Mouse (Mus musculus): ENCODE measurements at regions not wholly inside any gene's neighbourhood (a gene's known extent, or its start where the extent isn't known, plus 50 kb on each side); places are given as distances from the start of the nearest gene placed in this dataset.
A peak's percentile ranks its signal among the peaks of the same experiment; 100 is the strongest.
"Not testable (repeated sequence)": the region's sequence is repeated elsewhere in the genome, so short reads cannot be mapped to it uniquely, and the experiment has no call there.

- DNase-seq (ENCODE audit: extremely low spot score in 1 of 2, low spot score in 1 of 2) = no peak
Measured at GRCm38 (mm10) chrX:159066212-159066611, 143.9 kb upstream of the Rps6ka3 start.

- DNase-seq (ENCODE audit: extremely low spot score in 1 of 2, low spot score in 1 of 2) = no peak
Measured at GRCm38 (mm10) chrX:159072647-159073046, 137.5 kb upstream of the Rps6ka3 start.

DNA sequence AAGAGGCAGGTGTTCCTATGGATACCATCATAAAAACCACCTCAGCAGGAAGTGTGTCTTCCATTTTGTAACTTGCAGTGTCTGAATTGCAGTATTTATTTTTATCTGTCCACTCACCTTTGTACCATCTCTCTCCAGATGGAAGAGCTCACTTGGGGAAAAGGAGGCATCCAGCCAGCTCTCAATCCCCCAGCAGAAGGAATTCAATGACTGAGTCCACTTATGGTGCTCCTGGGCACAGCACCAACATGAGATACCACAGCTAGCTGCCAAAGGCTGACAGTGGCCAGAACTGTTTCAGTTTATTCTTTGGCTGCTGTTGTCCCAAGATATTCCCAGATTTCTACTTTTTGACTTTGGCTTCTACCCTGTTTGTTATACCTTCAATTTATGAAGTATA lies 136.6 kb upstream of the Rps6ka3 start:
- DNase-seq (ENCODE audit: extremely low spot score in 1 of 2, low spot score in 1 of 2) = no peak

- DNase-seq (ENCODE audit: extremely low spot score in 1 of 2, low spot score in 1 of 2) = no peak
Measured at GRCm38 (mm10) chrX:159080508-159080907, 129.6 kb upstream of the Rps6ka3 start.

DNA sequence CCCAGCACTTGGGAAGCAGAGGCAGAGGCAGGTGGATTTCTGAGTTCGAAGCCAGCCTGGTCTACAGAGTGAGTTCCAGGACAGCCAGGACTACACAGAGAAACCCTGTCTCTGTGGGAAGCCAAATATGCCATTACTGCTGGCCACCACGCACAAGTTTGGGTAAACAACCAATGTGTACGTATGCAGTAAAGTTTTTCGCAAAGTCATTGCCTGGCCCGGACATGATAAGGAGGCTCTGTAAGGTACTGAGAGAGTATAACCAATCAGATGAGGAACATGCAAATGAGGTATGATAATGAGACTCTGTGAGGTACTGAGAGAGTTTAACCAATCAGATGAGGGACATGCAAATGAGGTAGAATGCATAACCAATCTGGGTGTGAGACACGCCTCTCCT lies 99.5 kb upstream of the Rps6ka3 start:
- not testable (repeated sequence) for DNase-seq (ENCODE audit: extremely low spot score in 1 of 2, low spot score in 1 of 2)

DNA sequence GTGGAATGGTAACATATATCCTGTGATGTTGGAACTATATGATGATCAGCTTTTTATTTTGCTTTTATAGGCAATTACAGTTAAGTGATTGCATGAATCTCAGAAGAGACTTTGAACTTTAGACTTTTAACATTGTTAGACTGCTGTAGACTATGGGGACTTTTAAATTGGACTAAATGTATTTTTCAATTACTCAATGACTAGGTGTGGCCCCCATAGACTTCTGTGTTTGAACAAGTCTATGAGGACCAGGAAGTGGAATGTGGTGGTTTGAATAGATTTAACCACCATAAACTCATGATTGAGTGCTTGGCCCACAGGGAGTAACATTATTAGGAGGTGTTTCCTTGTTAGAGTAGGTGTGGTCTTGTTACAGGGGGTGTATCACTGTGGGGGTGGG lies 93.9 kb upstream of the Rps6ka3 start:
- no peak for DNase-seq (ENCODE audit: extremely low spot score in 1 of 2, low spot score in 1 of 2)

- DNase-seq (ENCODE audit: extremely low spot score in 1 of 2, low spot score in 1 of 2) = no peak
Measured at GRCm38 (mm10) chrX:159140554-159140953, 69.6 kb upstream of the Rps6ka3 start.

DNA sequence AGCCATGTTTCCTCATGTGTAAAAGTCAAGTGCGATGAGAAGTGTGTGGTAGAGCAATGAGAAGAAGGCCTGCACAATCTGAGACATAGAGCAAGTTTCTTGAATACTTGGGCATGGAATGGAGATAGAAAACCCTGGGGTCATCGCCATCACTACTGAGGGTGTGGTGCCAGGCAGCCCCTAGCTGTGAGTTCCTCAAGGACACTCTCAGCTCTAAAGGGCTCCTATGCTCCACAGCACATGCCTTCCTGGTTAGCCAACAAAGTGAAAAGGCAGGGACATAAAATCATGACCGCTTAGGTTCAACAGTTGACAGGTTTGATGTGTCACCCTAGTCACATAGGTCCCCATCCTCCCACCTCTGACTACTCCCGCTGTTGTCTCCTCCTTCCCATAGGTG lies 66.8 kb upstream of the Rps6ka3 start:
- DNase-seq (ENCODE audit: extremely low spot score in 1 of 2, low spot score in 1 of 2) = no peak

DNA sequence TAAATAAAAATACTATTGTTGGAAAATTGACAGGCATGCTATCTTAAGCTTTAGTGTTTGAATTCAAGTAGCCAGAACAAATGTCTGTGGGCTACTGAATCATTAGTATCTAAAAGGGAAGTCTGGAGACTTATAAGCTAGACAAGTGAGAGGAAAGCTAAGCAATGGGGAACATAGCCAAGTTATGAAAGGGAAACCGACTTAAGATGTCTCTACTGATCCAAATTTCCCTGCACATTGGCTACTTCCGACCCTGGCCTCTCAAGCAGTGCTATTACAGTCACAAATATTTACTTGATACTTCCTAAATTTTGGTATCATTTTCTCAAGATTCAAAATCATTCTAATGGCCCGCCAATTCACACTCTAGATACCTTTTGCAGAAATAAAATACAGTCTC lies 65.4 kb upstream of the Rps6ka3 start:
- no peak for DNase-seq (ENCODE audit: extremely low spot score in 1 of 2, low spot score in 1 of 2)

- DNase-seq (ENCODE audit: extremely low spot score in 1 of 2, low spot score in 1 of 2) = no peak
Measured at GRCm38 (mm10) chrX:159145212-159145611, 64.9 kb upstream of the Rps6ka3 start.

DNA sequence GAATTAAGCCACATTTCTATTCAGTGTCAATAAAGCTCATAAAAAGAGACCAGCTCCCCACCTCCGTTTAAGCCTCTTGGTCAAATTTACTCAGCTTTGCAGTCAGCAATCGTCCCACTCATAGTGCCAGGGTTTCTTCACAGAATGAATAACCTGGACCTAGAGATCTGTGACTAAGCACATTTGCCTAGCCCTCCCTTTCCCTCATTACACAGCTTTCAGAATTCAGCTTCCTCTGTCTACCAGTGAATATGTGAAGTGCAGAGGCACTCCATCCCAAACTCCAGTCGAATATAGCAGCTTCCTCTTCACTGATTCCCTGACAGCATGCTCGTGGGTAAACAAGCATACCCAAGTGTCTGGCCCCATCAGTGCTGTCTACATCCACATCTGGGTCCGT lies 54.3 kb upstream of the Rps6ka3 start:
- DNase-seq (ENCODE audit: extremely low spot score in 1 of 2, low spot score in 1 of 2) = peak in 1 of 2 experiments; percentile 9

DNA sequence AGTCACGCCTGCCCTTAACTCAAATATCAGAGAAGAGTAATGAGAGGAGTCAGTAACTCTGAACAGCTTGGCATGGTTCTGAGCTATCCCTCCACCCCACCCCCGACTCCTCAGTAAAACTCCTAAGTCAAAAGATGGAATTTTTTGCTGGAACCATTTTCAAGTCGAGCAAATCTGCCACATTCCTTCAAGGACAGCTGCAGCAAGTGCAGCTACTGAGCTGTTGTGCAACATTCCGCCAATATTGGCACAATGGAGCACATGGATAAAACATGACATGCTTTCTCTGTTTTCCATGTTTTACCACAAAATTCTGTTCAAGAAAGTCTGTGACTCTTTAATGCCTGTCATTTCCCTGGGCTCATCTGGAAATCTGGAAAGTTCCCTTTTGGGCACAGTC lies 53.1 kb upstream of the Rps6ka3 start:
- peak in 1 of 2 experiments; percentile 2 for DNase-seq (ENCODE audit: extremely low spot score in 1 of 2, low spot score in 1 of 2)

DNA sequence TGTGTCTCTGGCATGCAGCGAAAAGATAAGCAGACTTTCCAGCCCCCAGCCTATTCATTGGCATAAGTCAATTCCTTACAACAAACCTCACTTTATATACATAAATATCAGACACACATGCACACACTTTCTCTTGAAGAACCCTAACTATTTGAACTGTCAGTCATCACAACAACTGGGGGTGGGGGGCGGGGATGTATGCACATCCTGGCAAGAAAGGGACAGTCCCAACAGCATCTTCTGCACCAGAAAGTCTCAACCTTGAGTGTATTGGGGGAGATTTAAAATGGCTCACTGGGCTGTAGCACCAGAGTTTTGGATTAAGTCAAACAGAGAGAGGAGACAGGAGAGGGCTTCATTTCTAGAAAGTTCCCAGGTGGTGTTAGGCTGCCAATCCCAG lies 50.4 kb upstream of the Rps6ka3 start:
- no peak for DNase-seq (ENCODE audit: extremely low spot score in 1 of 2, low spot score in 1 of 2)
